Mouse (Mus musculus): ENCODE measurements around the gene Car7.
"Not testable (repeated sequence)": the region's sequence is repeated elsewhere in the genome, so short reads cannot be mapped to it uniquely, and the experiment has no call there.

Car7 gene

GRCm38 (mm10) chr8:104570436-104571343 lies 36.2 kb downstream of the Car7 start:
- peak; percentile 90 for DNase-seq

- DNase-seq = no peak
These were observed 42.3 kb downstream of the Car7 start for GRCm38 (mm10) chr8:104576820-104577219.

- DNase-seq = not testable (repeated sequence)
These were observed 43.1 kb downstream of the Car7 start for GRCm38 (mm10) chr8:104577606-104578005.

GRCm38 (mm10) chr8:104584522-104584921 lies 50.0 kb downstream of the Car7 start:
- no peak for DNase-seq

- no peak for DNase-seq
These were observed 55.8 kb downstream of the Car7 start for GRCm38 (mm10) chr8:104590284-104590683.

- peak; percentile 93 for DNase-seq
These were observed 56.8 kb downstream of the Car7 start, which contains the start of gene Pdp2 for GRCm38 (mm10) chr8:104591133-104591834. Gene Pdp2 (plus strand): TSS chr8:104591451.

GRCm38 (mm10) chr8:104591856-104592255 lies 57.4 kb downstream of the Car7 start:
- no peak for DNase-seq

GRCm38 (mm10) chr8:104592566-104592965 lies 58.1 kb downstream of the Car7 start:
- DNase-seq = no peak

- DNase-seq = no peak
These were observed 59.2 kb downstream of the Car7 start for GRCm38 (mm10) chr8:104593536-104594325.

GRCm38 (mm10) chr8:104594611-104595362 lies 60.3 kb downstream of the Car7 start:
- no peak for DNase-seq

- DNase-seq = no peak
These were observed 61.5 kb downstream of the Car7 start for GRCm38 (mm10) chr8:104595773-104596536.

GRCm38 (mm10) chr8:104597656-104598055 lies 63.2 kb downstream of the Car7 start:
- DNase-seq = no peak

GRCm38 (mm10) chr8:104598496-104598895 lies 64.0 kb downstream of the Car7 start:
- no peak for DNase-seq

Data from lung, postnatal 10 days (tissue).